Mouse (Mus musculus) cerebellum, adult (tissue): Measurements from ENCODE around the gene Cdh12.
"Not testable (repeated sequence)": the region's sequence is repeated elsewhere in the genome, so short reads cannot be mapped to it uniquely, and the experiment has no call there.

Experiments
- ATAC-seq: cut with Nextera tagmentation; 2 replicates; pipeline ENCODE4 v1.9.2; 2017; ENCODE audit warnings: mild to moderate bottlenecking, moderate library complexity, mixed read lengths; ENCODE audit not compliant: insufficient number of reproducible peaks, low FRiP score, low TSS enrichment

Cdh12 gene

DNA sequence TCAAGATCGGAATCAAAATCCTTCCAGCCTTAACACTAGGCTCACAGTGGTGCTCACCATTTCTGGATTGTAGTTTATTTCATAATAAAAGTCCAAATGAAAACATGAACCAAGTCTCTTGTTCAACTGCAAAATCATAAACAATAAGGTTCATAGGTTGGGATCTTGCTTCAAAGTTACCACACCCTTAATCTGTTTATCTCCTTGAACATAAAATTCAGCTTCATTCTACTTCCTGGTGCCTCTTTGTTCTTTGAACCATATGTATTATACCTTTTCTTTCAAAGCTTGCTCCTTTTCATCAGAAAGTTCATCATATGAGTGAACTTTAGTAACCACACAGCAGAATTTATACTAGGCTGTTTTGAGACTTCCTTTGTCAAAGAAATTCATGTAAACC, 614.6 kb downstream of the Cdh12 start:
- ATAC-seq = no peak

DNA sequence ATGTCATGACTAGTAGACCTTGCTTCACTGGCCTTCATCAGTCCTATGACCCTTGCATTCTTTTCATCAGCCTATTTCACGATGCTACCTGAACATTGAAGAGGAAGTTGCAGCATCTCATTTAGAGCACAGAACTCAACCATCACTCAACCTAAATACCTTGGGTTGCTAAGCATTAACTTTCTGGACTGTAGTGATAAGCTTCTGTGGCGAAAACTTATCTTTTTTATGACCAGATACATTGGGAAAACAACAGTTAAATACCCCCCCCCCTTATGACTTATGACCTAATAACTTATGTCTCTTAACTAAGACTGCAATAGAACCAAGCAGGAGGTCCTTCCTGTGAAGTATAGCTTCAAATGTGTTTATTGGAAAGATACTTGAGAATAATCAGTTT, 620.2 kb downstream of the Cdh12 start:
- ATAC-seq = no peak

DNA sequence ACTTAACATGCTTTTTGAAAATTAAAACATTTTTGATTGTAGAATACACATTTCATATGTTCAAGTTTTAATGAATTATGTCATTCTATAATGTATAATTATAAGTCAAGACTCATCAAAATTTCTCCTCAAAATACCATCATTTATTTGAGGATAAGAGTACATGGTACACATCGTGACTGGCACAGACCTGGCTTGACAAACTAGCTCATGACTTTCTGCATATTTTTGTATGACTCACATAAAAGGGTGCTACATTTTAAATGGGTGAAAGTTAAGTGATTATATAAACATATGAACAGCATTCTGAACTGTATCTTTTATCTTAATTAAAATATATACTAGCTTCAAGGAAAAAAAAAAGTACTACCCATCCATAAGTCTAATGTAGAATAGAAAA, 643.8 kb downstream of the Cdh12 start:
- ATAC-seq = no peak

DNA sequence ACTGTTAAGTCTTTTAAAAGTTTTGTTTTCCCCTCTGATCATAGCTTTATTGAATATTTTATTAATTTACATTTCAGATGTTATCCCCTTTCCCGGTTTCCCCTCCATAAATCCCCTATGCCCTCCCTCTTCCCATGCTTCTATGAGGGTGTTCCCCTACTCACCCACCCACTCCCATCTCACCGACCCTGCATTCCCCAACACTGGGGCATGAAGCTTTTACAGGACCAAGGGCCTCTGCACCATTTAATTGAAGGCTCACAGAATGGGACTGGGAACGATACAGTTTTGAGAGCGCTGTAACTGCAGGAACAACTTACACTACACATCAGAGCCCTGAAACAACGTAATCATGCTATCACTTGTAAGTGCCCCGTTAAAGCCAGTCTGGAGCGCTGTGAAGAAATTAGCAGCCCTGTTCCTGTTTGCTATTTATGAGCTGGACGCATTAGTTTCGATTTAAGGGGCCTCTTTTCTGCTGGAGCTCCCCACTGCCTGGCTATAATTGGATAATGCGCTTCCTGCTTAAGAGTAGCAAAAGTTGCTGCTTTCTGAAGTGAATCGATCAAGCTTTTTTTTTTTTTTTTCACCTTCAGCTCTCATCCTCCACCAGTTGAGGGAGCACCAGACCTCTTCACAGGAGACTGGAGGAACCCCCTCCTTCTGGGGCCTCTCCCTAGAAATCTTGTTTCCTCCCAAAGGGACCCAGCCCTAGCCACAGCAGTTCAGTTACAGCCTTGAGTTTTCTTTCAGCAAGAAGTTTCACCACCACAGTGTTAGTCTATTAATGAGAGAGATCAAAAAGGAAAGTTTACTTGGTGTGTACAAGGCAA, 660.2 kb downstream of the Cdh12 start:
- no peak for ATAC-seq

DNA sequence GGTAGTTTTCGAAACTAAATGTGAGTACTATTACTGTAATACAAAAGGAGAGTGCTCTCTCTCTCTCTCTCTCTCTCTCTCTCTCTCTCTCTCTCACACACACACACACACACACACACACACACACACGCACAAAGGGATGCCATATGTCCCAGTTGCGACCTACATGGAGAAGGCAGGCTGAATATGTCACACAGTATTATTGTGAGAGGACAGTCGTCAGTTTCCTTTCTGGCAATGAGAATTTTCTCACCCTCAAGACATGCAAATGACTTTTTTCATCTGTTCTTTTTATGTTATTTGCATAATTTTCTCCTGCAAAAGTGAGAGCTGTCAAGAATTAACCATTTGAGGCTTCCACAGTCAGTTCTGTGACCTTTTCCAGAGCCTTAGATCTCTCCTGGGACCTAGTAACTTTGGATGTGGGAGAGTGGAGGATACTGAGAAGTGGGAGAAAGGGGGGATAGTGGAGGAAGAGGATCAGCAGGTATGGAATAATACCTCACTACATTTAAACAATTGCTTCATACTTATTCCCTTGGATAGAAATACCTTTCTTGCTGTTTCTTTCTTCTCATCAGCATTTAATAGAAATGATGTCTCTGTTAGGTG, 660.9 kb downstream of the Cdh12 start:
- ATAC-seq = no peak

DNA sequence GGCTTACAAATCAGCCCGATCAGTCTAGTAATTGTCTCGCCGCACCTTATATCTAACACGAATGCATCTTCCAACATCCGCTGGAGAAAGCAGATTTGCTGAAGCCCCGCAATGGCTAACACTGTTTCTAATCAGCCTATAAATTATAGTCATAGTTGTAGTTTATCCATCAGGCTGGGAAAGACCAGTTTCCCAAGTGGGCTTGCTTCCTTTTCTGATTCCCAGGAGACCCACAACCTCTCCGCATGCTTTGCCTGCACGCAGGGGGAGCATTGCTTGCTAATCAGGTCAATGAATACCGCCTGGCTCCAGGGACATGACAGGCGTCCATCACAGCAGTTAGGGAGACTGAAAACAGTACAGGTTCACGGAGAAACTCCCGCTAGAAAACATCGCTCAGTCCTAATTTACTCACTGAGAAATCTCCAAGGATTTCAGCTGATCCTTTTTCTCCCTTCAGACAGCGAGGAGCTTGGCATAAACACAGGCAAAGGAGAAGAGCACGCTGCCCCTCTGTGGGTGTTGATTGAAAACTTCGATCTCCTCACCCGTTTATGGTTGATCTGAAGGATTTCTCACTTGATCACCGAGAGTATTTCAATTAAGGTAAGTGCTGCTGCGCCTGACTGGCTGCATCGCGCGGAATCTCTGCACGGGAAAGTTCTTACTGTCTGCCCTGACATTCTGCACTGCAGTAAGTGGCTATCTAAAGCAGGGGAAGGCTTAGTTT, 662.0 kb downstream of the Cdh12 start:
- 0 out of 2 replicates have a peak, but pooled peaks have one; percentile 56 for ATAC-seq

DNA sequence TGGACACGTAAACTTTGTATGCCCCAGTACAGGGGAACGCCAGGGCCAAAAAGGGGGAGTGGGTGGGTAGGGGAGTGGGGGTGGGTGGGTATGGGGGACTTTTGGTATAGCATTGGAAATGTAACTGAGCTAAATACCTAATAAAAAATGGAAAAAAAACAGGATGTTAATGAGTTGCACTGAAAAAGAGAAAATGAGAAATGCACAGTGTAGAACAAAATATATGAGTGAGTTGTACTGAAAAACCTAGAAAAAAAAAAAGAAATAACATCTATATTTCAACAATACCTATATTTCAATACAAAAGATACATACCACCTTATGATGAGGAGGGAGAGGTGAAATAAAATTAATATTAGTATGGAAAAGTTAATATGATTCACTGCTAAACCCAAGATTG, 665.7 kb downstream of the Cdh12 start:
- not testable (repeated sequence) for ATAC-seq

DNA sequence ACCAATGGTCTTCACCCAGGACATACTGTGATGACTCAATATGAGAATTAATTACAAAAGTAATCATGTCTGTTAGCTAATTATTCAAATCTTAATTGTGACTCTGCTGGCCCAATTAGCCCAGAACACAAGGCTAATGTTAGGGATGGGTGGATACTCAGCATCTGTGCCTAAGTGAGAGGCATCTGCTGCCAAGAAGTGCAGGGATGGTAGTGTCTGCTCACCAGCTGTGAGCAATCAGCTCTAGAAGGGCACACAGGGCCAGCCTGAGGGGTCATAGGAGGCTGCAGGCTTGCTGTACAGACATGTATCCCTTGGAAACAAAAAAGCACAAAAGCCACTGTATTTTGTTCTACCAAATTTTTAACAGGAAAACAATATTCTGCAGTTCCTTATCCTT, 681.6 kb downstream of the Cdh12 start:
- ATAC-seq = 0 out of 2 replicates have a peak, but pooled peaks have one; percentile 49

DNA sequence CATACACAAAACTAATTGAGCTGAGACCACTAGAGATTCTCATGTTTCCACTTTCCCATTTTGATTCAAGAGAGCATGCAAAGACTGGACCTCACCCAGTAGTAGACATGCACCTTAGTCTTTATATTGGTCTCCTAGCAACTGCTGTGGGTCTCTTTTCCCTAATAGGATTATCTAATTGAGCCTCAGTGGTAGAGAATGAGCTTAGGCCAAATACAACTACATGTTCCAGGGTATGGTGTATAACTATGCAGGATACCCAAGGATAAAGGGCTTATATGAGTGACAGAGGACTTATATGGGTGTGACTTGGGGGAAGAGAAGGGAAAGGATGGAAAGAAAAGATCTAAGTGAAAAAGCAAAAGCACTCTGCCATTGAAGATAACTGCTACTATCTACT, 683.9 kb downstream of the Cdh12 start:
- no peak for ATAC-seq

DNA sequence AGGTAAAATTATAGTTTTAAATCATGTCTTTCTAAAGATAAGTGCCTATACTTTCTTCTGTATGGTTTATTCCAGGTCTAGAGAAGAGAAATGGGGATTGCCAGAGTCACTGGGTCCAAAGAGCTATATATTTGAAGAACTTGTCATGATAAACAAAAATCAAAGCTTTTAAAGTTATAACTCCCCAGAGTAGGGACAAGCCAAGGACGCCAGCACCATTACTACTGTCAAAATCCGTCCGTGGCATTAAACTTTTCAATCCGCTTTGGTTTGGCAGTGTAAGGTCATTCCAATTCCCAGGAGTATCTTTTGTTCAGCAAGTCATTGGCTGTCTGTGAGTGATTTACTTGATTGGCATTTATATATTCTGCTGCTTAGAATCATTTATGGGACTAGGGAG, 697.8 kb downstream of the Cdh12 start:
- no peak for ATAC-seq

DNA sequence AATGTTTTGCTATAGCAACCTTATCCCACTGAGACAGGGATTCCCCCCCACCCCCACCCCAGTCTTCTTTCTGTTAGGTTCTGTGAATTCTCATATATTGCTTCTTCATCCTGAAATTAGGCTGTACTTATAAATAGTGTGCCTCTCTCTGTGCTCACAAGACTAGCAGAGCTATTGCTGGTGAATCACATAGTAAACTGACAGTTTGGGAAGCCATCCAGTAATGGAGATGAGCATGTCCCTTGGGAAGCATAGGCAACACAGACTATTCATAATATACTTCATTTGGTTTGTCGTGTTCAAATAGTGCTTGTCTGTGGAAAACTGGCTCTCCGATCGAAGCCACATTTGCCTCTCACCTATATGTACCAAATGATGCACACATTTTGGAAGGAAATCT, 704.5 kb downstream of the Cdh12 start:
- ATAC-seq = no peak

DNA sequence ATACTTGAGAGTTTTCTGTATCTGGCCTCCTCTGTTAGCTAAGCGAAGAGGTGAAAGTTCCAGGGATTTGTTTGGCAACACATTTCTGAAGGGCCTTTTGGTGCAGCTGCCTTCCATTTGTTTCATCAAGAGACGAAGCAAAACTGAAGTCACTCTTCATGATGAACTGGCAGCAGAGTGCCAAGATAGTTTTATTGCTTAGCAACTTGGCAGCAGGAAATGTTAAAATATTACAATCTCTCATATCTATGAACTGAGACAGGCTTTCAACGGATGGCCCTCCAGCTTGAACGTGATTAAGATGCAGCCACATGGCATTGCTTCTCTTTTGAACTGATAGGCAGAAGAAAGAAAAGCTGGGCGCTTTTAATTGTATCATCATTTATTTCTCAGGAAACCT, 730.7 kb downstream of the Cdh12 start:
- ATAC-seq = no peak

DNA sequence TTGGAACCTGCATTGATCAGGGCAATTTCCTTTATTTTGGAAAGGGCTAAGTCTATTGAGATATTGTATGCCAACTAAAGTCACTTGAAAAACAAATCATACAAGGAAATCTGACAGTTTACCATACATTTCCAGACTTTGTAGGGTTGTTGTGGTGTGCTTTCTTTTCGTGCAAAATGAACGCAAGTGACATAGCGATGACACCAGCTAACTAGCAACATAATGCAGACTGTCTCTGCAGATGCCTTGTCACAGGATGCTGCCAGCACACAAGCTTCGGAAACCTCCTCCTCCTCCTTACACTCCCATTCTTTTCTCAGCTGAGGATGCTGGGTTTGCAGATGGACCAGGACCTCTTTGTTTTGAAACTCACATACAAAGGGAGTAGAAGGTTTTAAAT, 731.1 kb downstream of the Cdh12 start:
- no peak for ATAC-seq

DNA sequence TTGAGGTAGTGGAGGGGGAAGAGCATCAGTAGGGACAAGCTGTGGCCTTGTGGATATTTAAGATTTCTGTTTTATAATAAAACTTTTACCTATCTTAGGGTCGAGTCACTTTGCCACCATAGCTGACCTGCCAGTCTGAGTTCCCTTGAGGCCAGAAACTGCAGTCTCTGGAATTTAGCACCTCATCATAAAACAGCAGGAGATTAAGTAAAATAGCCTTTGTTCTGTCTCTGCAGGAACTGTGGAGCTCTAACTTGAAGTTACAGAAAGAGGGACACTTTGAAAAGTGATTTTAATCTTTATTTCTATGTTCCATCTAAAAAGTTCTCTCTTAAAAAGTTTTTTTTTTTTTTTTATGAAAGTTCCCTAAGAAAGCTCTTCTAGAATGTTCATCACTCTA, 736.7 kb downstream of the Cdh12 start:
- ATAC-seq = no peak

DNA sequence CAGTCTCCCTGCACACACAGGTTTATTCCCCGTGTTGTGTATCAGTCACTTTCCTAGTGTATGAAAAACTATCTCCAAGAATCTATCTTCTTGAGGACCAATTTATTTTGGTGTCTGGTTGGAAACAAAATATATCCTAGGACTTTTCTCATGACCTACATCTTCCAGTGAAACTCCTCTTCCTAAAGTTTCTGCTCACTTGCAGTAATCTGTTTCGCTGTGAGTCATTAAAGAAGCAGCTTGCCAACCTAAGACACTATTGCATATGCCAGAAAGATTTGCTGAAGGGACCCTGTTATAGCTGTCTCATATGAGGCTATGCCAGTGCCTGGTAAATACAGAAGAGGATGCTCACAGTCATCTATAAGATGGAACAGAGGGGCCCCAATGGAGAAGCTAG, 761.0 kb downstream of the Cdh12 start:
- ATAC-seq = not testable (repeated sequence)

DNA sequence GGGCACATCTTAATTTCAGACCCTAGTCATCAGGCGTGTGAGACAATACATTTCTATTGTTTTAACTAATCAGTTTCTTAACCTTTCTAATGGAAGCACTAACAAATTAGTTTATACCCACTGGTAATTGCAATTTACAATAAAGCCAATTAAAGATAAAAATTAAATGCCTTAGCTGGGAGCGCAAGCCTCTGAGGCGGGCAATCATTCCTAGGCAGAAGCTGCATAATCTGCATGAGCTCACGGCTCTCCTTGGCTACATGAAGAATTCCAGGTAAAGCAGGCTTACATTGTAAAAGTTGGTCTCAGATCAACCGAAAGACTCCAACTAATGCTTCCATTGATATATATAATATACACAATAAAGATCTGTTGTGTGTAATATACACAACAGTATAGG, 773.9 kb downstream of the Cdh12 start:
- no peak for ATAC-seq

DNA sequence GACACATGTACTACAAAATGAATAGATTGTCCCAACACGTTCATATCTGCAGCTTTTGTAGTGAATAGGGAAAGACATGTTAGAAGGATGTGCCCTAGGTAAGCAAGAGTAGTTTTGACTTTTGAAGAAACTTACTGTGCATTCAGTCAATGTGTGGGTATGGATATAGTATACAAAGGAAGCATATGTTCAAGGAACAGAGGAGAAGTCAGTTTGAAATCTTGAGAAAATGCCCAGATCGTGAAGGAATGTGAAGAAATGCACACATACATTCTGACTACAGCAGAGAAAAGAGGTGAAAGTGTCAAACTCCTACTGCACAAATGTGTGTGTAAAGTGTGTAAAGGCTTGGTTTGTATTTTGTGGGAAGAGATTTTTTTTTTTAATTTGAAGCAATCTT, 812.3 kb downstream of the Cdh12 start:
- ATAC-seq = no peak

DNA sequence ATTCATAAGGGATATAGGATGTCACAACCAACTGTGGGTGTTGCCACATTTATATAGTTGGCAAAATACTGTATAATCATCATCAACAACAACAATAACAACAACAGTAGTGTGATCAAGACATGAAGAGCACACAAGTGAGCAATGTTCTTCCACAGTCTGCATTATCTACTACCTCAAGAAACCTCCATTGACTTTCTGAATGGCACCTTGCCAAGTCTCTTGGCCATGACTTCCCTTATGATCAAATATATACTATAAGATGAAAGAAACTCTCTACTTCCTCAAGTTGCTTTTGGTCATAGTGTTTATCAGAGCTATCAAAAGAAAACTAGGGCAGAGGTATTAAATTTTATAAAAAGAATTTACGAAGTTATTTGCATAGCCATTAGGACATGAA, 820.8 kb downstream of the Cdh12 start:
- ATAC-seq = no peak

DNA sequence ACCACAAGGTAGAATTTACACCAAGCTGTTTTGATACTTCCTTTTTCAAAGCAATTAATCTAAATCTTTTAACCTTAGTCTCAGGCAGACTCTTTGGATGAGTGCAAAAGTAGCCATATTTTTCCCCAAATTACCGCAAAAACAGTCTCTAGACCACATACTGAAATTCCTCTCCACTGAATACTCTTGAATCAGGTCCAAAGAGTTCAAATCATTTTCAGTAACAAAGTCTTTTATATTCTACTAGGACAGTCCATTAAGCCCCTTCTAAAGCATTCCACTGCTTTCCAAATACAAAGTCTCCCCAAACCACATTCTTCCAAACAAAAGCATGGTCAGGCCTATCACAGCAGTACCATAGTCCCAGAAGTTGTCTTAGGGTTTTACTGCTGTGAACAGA, 848.0 kb downstream of the Cdh12 start:
- no peak for ATAC-seq

DNA sequence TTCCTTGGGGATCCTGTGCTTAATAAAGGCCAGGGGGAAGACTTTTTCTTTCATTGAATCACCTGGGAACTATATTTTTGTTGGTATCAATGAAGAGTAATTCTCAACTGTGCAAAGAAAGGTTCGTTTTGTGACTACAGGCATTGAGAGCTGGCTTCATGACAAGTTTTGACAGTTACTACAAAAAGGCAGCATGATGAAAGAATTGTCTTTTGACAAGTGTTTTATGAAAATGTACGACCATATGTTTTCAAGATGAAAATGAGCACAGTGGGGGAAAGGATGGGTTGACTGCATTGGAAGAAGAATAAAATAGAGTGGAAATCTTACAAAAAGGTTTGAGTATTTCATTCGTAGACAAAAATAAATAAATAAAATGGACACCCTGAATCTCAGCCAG, 866.4 kb downstream of the Cdh12 start:
- ATAC-seq = no peak

DNA sequence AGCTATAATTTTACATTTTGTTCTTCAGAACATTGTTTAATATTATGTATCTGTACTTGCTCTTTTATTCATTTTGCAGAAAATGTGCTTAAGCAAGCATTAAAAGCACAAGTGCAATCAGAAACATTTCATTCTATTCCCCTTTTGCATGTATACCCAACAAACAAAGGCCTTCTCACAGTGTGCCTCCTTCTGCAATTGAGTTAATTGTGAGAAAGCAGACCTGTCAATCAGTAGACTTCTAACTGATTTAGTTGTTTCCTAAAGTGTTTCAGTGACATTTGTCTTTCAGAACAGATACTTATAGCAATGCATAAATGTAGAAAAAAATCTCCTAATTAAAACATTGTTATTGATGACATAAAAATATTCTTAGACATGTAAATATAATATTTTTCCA, 894.8 kb downstream of the Cdh12 start:
- no peak for ATAC-seq
